Mouse (Mus musculus) stomach, embryonic 16.5 days (tissue): Measurements from ENCODE around the gene Samd7. TPM values are rescaled to one million over a fixed set of nuclear protein-coding genes. Genes with fewer than 3 reads are reported as not detected.

Experiments used
- ATAC-seq: fragments of 200-750 bp; cut with Nextera tagmentation; 2 replicates; pipeline ENCODE4 v1.8.0; 2017; ENCODE audit warnings: moderate number of reproducible peaks, moderate TSS enrichment; ENCODE audit not compliant: insufficient read depth, low FRiP score
- H3K27ac ChIP-seq: fragments of 300-500 bp; sonication (generic); 2 replicates; pipeline ENCODE4 v1.5.1; 2014; ENCODE audit warnings: low read length
- H3K27me3 ChIP-seq: fragments of 300-500 bp; sonication (generic); 2 replicates; pipeline ENCODE4 v1.6.1; 2014; ENCODE audit warnings: low read length, control low read depth, mixed read lengths; ENCODE audit not compliant: control insufficient read depth, insufficient read depth
- H3K36me3 ChIP-seq: fragments of 300-500 bp; sonication (generic); 2 replicates; pipeline ENCODE4 v1.6.1; 2014; ENCODE audit warnings: low read length; ENCODE audit not compliant: control insufficient read depth, insufficient read depth
- H3K4me1 ChIP-seq: fragments of 300-500 bp; sonication (generic); 2 replicates; pipeline ENCODE4 v1.6.1; 2014; ENCODE audit warnings: low read length, control low read depth, mixed read lengths; ENCODE audit not compliant: control insufficient read depth, insufficient read depth
- H3K4me2 ChIP-seq: fragments of 300-500 bp; sonication (generic); 2 replicates; pipeline ENCODE4 v1.6.1; 2014; ENCODE audit warnings: low read depth, low read length, mixed read lengths
- H3K4me3 ChIP-seq: fragments of 300-500 bp; sonication (generic); replicated peaks from 2 replicates; pipeline ENCODE4 v1.5.1; 2014; ENCODE audit warnings: mild to moderate bottlenecking, low read length
- H3K9ac ChIP-seq: fragments of 300-500 bp; sonication (generic); 2 replicates; pipeline ENCODE4 v1.6.1; 2014; ENCODE audit warnings: low read length
- H3K9me3 ChIP-seq: fragments of 300-500 bp; sonication (generic); replicated peaks from 2 replicates; pipeline ENCODE4 v1.6.1; 2016; ENCODE audit warnings: low read length, control low read depth; ENCODE audit not compliant: control insufficient read depth
- WGBS: fragments of 180-500 bp; shearing (Covaris S2); extraction: QIAGEN DNeasy Blood & Tissue Kit; methylation state at CpG from one replicate; pipeline ENCODE4 v1.1.7; 2014; 5-methylcytosine and 5-hydroxymethylcytosine counted together
- polyA plus RNA-seq: library from polyadenylated mRNA; unstranded; fragments of >200 nt; fragmentation: Nextera tagmentation; extraction: Ambion mirVana; gene quantifications from 2 replicates; pipeline ENCODE4 v1.2.1, GENCODE M21; 2015

Samd7 gene
- polyA plus RNA-seq, 1 experiment from 2014 or later, result not detected

DNA sequence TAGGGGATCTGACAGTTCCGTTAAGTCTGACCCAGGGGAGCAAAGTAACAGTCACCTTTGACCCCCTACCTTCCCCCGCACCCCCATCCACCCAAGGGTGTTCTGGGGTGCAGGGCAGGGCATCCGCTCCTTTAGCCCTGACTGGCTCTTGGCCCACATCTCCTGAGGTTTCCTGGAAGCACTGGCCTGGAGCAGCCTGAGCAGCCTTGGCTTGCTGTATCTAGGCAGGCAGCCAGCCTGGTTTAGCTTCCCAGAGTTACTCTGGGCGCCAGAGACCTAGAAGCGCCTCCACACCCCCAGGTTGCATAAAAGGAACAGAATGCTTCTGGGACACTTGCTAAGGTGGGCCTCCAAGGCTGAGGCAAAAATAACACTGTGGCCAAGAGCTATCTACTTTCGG, 4.8 kb upstream of the Samd7 start:
- Histone ChIP-seq H3K36me3 (no peaks in the 10 kb centered on the region), H3K27me3 (no peaks in the 10 kb centered on the region), H3K4me3 (no peak overlapping the region), H3K4me2 (no peak overlapping the region), H3K27ac (no peak overlapping the region), H3K4me1 (no peaks in the 10 kb centered on the region), H3K9me3 (no peaks in the 10 kb centered on the region; the same call in 1 of the 2 replicates), H3K9ac (no peak overlapping the region)
- WGBS, result 85% methylated on average over 6 of the region's 6 CpGs
- no peak for ATAC-seq

DNA sequence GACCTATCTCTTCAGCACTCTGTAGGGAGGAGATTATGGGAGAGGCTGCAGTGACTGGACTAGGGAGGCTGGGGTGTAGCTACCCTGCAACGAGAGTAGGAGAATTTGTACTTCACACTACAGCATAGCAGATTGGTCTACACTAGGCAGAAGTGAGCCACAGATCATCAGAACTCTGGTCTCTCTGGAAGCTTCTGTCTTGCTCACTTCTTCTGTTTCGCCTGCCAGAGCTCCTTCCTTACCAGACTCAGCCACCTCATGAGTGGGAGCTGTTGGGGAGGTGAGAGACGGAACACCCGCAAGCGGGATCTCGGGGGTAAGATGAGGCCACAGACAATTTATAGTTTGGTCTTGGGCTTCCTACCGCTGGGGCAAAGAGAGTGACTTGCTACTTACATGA, 3.2 kb upstream of the Samd7 start:
- 86% methylated on average over 7 of the region's 7 CpGs for WGBS
- H3K27ac ChIP-seq, result no peak overlapping the region

DNA sequence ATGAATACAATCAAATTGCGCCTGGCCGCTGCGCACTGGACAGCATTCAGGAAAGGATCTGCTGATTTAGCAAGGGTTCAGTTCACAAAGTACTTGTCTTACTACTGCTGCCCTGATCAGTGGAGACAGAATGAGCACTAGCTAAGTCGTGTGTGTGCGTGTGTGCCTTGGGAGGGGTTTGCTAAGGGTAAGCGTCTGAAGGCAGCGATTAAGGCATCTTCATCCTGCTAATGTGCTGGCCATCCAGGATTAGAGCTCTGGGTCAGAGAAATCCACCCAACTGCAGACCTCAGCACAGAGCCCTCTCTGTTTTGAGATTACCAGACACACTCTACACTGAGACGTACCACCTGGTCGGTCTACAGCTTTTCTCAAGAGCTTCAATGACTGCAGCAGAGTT, 2.2 kb downstream of the Samd7 start:
- Histone ChIP-seq H3K4me3 (no peak overlapping the region), H3K36me3 (no peaks in the 10 kb centered on the region), H3K27ac (no peak overlapping the region), H3K27me3 (no peaks in the 10 kb centered on the region), H3K9me3 (no peaks in the 10 kb centered on the region; the same call in 1 of the 2 replicates), H3K9ac (no peak overlapping the region), H3K4me1 (no peaks in the 10 kb centered on the region), H3K4me2 (no peak overlapping the region)
- no peak for ATAC-seq
- WGBS, result 72% methylated on average over 9 of the region's 9 CpGs

More for the DNA sequence above, 3.2 kb upstream of the Samd7 start:
- H3K36me3 ChIP-seq, result no peaks in the 10 kb centered on the region
- H3K4me1 ChIP-seq, result no peaks in the 10 kb centered on the region
- H3K9me3 ChIP-seq, result no peaks in the 10 kb centered on the region; the same call in 1 of the 2 replicates
- H3K4me2 ChIP-seq, result no peak overlapping the region
- no peak for ATAC-seq
- H3K9ac ChIP-seq, result no peak overlapping the region
- no peak overlapping the region for H3K4me3 ChIP-seq
- H3K27me3 ChIP-seq, result no peaks in the 10 kb centered on the region

DNA sequence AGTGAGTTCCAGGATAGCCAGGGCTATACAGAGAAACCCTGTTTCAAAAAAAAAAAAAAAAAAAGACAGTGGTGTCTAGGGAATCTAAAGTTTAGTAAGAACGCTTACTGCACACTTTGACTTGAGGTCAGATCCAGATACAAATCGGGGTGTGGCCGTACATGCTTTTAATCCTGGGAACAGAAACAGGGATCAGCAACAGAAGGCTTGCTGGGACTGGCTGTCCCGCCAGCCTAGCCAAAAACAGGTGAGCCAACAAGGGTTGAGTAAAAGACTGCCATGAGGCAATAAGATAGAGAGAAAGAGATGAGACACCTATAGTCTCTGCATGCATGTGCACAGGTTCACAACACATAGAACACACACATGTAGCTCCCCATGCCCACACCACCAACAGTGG, 8.6 kb downstream of the Samd7 start:
- Histone ChIP-seq H3K36me3 (no peaks in the 10 kb centered on the region), H3K4me1 (no peaks in the 10 kb centered on the region), H3K27ac (no peak overlapping the region), H3K4me3 (no peak overlapping the region), H3K27me3 (no peaks in the 10 kb centered on the region), H3K9me3 (no peaks in the 10 kb centered on the region), H3K9ac (no peak overlapping the region), H3K4me2 (no peak overlapping the region)
- 84% methylated on average over 4 of the region's 4 CpGs for WGBS
- no peak for ATAC-seq

DNA sequence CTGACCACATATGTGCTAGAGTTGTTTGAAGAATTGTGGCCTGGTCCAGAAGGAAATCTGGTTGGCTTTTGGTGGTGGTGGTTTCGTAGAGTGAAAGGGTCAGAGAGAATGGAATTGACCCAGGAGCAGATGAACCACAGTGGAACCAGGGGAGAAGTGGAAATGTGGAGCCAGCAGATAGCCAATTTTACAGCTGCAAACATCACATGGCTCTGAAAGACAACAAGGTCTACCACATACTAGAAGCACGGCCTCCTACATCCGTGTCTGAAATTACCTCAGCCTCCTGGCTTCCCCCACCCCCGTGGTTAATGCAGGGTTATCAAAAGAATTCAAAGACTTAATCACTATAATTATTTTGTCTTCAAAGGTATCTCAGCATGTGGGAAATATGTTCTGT, 18.8 kb downstream of the Samd7 start:
- Histone ChIP-seq H3K4me2 (no peak overlapping the region), H3K4me3 (no peak overlapping the region), H3K9ac (no peak overlapping the region), H3K27ac (no peak overlapping the region), H3K4me1 (no peaks in the 10 kb centered on the region; the same call in 1 of the 2 replicates), H3K9me3 (no peaks in the 10 kb centered on the region), H3K27me3 (no peaks in the 10 kb centered on the region), H3K36me3 (no peaks in the 10 kb centered on the region)
- WGBS, result 90% methylated on average over 4 of the region's 4 CpGs
- ATAC-seq, result no peak

DNA sequence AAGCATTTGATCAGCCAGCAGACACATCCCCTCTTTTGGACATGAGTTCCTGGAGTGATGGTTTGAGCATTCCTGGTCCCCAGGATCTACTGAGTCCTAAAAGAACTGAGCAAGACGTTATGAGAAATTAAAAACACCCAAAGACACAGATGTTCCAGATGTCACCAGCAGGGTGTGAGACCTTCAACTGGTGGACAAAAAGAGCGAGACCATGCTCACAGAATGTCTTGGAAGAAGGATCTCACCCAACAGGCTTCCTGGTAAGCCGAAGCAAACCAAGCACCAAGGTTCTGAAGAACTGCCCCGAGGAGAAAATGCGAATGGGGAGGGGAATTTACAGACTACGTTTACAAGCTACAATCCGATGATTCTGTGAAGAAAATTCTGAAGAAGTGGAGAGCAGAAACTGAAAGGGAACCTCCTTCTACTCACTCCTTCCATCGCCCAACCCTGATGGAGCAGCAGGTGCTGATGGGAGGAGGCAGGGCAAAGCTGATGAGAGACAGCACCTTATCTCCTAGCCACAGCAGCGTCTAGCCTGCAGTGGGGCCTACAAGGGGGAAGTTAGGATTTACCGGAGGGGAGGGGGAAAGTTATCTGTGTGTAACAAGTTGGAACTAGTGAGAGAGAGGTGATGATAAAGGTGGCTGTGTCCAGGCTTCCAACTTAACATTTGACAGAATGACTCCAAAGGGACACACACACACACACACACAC, 19.4 kb downstream of the Samd7 start:
- WGBS, result 60% methylated on average over 10 of the region's 10 CpGs
- no peak overlapping the region for H3K4me3 ChIP-seq
- no peak overlapping the region for H3K9ac ChIP-seq
- H3K4me2 ChIP-seq, result no peak overlapping the region
- H3K4me1 ChIP-seq, result no peaks in the 10 kb centered on the region; the same call in 1 of the 2 replicates
- no peaks in the 10 kb centered on the region for H3K9me3 ChIP-seq
- no peak overlapping the region for H3K27ac ChIP-seq
- H3K27me3 ChIP-seq, result no peaks in the 10 kb centered on the region
- H3K36me3 ChIP-seq, result no peaks in the 10 kb centered on the region
- peak; percentile 88 for ATAC-seq

DNA sequence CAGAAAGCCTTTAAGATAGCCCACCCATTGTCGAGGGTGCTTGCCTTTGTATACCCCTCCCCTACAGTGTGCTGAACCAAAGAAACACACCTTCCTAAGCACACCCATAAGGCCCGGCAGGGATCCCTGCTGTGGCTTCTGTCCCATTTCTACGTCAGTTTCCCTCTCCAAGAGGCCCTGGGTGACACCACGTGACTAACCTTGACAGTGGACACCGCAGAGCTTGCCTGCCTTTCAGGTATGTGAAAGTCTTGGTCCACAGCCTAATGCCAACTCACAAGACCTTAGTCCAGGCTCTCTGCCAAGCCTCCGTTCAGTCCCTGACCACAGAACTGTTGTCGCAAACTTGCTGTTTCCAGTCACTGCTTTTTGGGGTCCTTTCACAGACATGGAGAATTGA, 20.1 kb downstream of the Samd7 start:
- WGBS, result 53% methylated on average over 7 of the region's 7 CpGs
- H3K4me2 ChIP-seq, result no peak overlapping the region
- no peak overlapping the region for H3K4me3 ChIP-seq
- H3K27ac ChIP-seq, result no peak overlapping the region
- peak; percentile 80 for ATAC-seq
- no peak overlapping the region for H3K9ac ChIP-seq
- H3K4me1 ChIP-seq, result no peaks in the 10 kb centered on the region; the same call in 1 of the 2 replicates
- H3K9me3 ChIP-seq, result no peaks in the 10 kb centered on the region
- no peaks in the 10 kb centered on the region for H3K27me3 ChIP-seq
- no peaks in the 10 kb centered on the region for H3K36me3 ChIP-seq

DNA sequence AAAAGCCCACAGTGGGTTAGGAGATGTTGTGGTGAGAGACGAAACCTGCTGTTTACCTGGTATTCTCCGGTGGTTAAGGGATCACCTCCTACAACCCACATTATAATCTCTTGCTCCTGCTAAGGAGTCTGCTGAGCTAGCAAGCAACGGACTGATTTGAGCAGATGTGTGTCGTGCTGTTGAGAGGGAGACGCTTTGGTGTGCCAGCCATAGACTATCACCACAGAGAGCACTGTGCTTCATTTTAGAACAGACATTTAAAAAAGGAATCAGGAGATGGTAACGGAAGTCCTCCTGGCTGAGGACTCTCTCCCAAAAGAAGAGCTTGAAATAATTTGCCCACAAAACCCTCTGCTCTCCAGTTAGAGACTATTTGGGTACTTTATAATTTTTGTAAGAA, 21.2 kb downstream of the Samd7 start:
- WGBS, result 91% methylated on average over 6 of the region's 6 CpGs
- H3K27ac ChIP-seq, result no peak overlapping the region
- H3K4me1 ChIP-seq, result no peaks in the 10 kb centered on the region; the same call in 1 of the 2 replicates
- H3K4me3 ChIP-seq, result no peak overlapping the region
- no peak overlapping the region for H3K4me2 ChIP-seq
- no peaks in the 10 kb centered on the region for H3K27me3 ChIP-seq
- H3K9ac ChIP-seq, result no peak overlapping the region
- ATAC-seq, result no peak
- H3K36me3 ChIP-seq, result no peaks in the 10 kb centered on the region
- H3K9me3 ChIP-seq, result no peaks in the 10 kb centered on the region

DNA sequence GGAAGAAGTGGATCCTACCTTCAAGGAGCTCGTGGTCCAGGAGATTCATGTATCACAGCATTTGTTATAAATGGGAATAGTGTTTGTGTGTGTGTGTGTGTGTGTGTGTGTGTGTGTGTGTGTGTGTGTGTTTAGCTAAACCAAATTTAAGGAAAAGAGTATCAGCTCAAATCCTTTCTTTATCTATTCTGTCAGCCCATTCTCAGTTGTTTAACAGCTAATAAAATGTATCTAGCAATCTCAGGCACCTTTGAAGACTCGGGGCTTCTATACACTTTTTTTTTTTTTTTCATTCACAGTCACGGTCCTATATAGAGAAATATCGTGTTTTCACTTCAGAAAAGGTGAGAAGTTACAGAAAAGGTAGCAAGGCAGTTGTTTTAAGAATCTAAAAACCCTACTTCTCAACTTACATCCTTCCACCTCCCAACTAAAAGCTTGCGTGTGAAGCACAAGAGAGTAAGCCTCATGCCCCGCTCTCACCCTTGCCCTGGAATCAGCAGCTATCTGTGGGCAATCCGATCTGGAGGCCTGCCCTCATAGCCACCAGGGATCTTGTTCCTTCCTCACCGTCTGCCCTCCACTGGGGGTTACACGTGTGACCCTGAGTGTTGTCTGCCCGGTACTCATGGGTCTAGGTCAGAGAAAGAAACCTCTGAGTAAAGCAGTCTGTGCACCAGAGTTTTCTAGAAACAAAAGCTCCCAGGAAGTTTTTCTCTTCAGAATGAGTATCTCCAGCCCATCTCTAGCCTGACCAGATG, 23.8 kb downstream of the Samd7 start:
- H3K4me3 ChIP-seq, result no peak overlapping the region
- no peak overlapping the region for H3K4me2 ChIP-seq
- no peak overlapping the region for H3K9ac ChIP-seq
- 55% methylated on average over 10 of the region's 10 CpGs for WGBS
- no peak for ATAC-seq
- H3K9me3 ChIP-seq, result no peaks in the 10 kb centered on the region
- no peaks in the 10 kb centered on the region for H3K27me3 ChIP-seq
- H3K36me3 ChIP-seq, result no peaks in the 10 kb centered on the region
- no peaks in the 10 kb centered on the region; the same call in 1 of the 2 replicates for H3K4me1 ChIP-seq
- no peak overlapping the region for H3K27ac ChIP-seq
